Mouse (Mus musculus) layer of hippocampus, postnatal 25 days (tissue): ENCODE data around the gene Hrh3. TPM values are rescaled to one million over a fixed set of nuclear protein-coding genes. Genes with fewer than 3 reads are reported as not detected.

Source experiments
- DNase-seq, 2 experiments: peaks; one replicate each; pipeline ENCODE4 v3.0.0; 2022; ENCODE audit warnings: mixed read lengths in 2 of 2, low spot score in 1 of 2; ENCODE audit errors: extremely low spot score in 1 of 2
- total RNA-seq, 2 experiments: library from RNA; stranded (reverse); gene quantifications; 2 replicates each; pipeline ENCODE4 v1.2.3; 2021

The Hrh3 gene
- total RNA-seq, 2 experiments from 2014 or later = 45.3 to 50.7 TPM

DNA sequence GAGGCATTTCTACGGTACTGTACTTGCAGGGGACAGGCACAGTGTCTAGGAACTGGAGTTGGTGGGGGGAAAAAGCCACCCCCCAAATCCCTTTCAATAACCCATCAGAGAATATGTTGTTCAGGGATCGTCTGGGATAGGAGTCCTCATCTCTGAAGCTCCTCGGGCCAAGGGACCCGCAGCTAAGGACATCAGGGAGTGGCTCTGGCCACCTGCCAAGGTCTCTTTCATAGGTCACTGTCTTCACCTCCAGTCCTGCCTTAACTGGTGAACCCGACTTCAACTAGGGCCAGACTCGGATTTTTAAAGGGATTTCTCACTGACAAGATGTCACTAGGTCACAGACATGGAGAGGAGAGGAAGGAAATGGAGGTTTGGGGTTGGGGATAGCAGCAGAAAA is 4.0 kb upstream of the Hrh3 start:
- DNase-seq = no peak

DNA sequence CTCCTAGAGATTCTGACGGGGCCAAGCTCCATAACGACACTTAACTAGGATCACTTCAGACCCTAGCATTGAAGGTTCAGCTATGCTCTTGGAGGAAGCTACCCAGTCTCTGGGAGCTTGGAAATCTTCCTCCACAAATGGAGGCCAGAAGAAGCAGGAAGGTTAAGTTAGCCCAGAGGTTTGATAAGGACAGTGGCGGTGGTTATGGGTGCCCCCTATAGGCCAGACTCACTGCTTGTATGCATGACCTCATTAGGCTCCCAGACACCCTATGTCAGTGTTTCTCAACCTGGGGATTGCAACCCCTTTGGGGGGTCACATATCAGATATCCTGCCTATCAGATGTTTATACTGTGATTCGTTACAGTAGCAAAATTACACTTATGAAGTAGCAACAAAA is 2.8 kb upstream of the Hrh3 start:
- DNase-seq = no peak

DNA sequence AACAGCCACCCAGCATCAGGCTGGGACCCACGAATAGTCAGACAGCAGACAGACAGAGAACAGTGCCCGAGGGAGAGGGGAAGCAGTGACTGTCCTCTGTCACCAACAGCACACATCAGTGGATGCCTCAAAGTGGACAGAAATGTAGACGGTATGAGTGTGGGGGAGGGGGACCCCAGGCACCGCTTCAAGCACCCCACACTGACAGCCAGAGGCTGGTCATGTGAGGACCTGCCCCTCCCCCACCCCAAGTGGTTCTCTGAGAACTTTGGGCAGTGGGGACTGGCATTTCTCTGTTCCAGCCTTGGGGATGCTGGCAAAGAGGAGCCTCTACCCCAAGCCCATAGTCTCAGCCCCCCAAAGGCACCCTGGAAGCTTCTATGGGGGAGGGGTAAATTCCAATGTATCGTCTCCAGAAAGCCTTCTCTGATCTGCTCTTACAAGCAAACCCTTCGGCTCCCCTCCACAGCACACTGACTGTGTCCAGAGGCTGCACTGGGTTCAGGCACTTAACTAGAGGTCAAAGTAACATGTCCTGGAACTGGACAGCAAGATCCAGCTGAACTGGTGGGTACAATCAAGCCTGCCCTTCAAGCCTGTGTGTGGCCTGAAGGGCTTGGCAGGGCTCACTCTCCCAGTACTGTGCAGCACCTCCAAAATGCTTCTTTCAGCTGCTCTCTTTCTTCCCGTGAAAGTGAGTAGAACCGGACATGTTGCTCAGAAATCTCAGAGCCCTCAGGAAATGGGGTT is 1.3 kb upstream of the Hrh3 start:
- no peak for DNase-seq

DNA sequence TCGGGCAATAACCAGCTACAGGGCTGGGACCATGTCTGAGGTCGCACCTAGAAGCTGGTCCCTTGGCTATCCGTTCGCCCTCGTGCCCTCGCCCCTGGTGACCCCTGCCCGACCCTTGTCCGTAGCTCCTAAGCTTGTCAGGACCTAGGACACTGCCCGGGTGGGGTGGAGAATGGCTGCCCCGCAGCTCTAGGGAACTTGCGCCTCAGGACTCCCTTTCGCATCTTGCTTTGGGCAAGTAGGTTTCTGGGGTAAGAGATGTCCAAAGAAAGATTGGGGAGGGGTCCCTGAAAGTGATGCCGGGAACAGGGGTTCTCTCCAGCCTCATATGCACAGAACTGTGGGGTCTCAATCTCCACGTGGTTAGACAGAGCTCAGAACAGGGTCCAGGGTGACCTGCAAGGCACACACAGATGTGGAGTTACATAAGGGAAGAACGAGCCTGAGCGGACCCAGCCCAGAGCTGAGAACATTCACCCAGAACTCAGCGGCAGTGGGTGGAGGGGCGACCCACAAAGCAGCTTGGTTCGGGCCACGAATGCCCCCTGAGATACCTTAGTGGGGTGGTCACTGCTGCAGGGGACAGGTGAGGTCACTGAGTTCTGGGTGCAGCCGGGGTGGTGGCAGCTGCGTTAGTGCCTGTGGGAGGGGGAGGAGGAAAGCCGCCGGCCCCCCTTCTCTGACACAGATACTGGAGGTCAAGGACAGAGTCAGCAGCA is 530 bp upstream of the Hrh3 start:
- DNase-seq = no peak

- no peak for DNase-seq
These were observed 924 bp downstream of the Hrh3 start for GRCm38 (mm10) chr2:180103151-180103977.

DNA sequence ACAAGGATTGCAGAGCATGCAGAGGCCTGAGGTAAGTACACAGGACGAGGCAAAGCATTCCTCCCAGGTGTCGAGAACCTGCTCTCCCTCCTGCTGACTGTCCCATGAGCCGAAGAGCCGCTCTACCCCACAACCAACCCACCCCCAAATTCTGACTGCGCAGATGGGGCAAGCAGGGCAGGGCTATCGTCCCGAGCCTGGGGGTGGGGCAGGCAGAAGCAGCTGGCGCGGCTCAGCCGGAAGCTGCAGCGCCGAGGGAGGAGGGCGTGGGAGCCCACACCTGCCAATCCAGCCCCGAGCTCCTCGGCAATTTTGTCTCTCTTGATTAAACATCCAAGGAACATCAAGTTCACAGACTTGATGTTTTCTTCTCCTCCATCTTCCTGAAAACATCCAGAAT is 4.8 kb downstream of the Hrh3 start:
- no peak for DNase-seq

GRCm38 (mm10) chr2:180098167-180098566 is 6.1 kb downstream of the Hrh3 start:
- DNase-seq = no peak

DNA sequence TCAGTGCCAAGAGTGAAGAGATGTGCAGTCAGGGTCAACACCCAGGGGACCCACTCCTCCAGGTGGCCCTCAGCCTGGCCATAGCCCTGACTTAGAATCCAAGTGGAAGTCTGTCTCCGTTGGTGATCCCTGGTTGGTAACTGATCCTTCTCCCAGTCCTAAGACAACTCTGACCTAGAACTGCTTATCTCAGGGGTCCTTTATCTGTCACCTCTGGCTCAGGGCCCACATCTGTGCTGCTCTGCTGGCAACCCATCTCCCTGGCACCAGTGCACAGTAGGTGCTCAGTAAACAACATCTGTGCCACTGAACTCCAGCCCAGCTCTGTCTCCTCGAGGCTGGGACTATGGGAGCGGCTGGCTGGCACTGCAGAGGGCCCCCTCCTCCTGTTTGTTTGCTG is 6.7 kb downstream of the Hrh3 start:
- DNase-seq = no peak

- no peak for DNase-seq
These were observed 8.6 kb downstream of the Hrh3 start for GRCm38 (mm10) chr2:180095711-180096110.

DNA sequence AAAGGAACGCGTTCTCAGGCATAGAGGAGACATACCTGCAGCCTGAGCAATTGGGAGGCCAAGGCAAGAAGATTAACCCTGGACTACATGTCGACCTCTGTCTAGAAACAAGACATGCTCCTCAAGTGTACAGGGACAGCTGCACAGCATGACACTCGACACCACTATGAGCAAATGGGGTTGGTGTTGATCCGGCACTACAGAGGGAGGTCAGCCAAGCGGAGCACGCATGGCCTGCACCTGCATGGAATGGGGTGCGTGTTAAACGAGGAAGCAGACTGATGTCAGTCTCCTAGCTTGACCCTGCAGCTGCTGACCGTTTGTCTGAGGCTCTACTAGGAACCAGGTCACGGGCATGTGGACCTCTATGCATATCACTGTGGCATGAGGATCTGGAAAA is 14.0 kb downstream of the Hrh3 start:
- no peak for DNase-seq

GRCm38 (mm10) chr2:180087472-180087871 is 16.8 kb downstream of the Hrh3 start:
- DNase-seq = no peak

- no peak for DNase-seq
These were observed 17.7 kb downstream of the Hrh3 start for GRCm38 (mm10) chr2:180086637-180087027.

GRCm38 (mm10) chr2:180085926-180086636 is 18.2 kb downstream of the Hrh3 start:
- no peak for DNase-seq

DNA sequence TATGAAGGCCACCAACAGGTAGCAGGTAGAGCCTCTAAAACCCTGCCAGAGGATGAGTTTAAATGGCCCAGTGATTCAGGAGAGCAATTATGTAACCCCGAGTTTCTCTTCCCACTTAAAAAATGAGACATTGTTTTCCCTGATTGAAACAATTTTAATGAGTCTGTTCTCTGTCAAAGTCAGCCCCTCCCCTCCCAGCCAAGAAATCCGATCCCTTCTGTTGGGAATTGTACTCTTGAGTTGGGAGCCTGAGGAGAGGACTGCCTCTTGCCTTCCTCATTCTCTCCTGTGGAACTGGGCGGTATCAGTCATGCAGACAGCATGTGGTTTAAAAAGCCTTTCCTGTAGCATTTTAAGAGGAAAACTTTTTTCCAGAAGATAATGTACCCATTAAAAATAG is 19.7 kb downstream of the Hrh3 start:
- DNase-seq = no peak

GRCm38 (mm10) chr2:180083063-180083462 is 21.2 kb downstream of the Hrh3 start:
- DNase-seq = no peak

- DNase-seq = no peak
These were observed 23.6 kb downstream of the Hrh3 start for GRCm38 (mm10) chr2:180080680-180081079.

DNA sequence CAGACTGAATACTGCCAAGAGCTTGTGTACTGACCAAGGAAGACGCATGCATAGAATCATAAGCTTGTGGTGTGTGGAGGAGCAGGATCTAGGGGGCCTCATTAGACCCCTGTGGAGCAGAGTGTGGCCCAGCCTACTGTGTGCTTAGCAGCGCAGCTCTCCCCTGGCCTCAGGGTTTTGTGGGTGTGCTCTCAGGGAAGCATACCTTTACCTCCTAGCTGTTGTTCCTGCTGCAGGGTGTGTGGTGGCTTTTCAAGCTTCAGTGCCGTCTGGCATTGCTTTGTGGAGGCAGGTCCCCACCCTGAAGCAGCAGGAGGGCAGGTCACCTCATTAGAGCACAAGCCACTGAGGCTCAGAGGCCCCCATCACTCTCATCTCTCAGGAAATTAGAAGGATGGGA is 26.7 kb downstream of the Hrh3 start:
- DNase-seq = no peak

- no peak for DNase-seq
These were observed 31.4 kb downstream of the Hrh3 start for GRCm38 (mm10) chr2:180072886-180073285.

- no peak for DNase-seq
These were observed 32.6 kb downstream of the Hrh3 start for GRCm38 (mm10) chr2:180071671-180072070.
